Mouse (Mus musculus) erythroblast, embryonic 14.5 days (primary cell): Measurements from ENCODE around the gene Otulinl.

Source experiments
- GATA1 ChIP-seq: IDR thresholded peaks from 2 replicates; pipeline ENCODE4 v1.6.1; 2012; ENCODE audit warnings: low read length, inconsistent platforms, mixed read lengths
- TAL1 ChIP-seq: IDR thresholded peaks from 3 replicates; pipeline ENCODE4 v1.6.1; 2012; ENCODE audit warnings: low read length, inconsistent platforms, mixed read lengths

DNA sequence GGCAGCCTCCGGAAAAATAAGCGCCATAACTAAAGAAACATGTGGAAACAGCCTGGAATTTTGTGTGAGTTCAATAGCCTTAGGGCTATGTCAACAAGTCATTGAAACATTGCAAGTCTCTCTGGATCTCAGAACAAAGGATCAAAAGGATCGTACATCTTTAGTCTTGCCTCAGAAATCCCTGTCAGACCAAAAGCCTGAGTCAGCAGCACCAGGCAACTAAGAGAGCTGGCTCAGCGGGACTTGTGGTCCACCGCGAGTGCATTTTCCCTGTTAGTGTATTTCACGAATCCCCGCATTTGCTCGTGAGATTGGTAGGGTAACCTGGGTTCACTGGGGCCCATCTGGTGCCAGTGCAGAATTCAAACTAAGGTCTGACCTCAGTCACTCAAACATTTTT, 1.2 kb upstream of the Otulinl start:
- TF ChIP-seq TAL1 = no peak
- no peak for TF ChIP-seq GATA1
